Mouse (Mus musculus) lung, embryonic 14.5 days (tissue): Measurements from ENCODE around the gene Gdf15. TPM values are rescaled to one million over a fixed set of nuclear protein-coding genes. Genes with fewer than 3 reads are reported as not detected.

Experiments used
- ATAC-seq: fragments of 200-750 bp; cut with Nextera tagmentation; 2 replicates; pipeline ENCODE4 v1.8.0; 2017; ENCODE audit warnings: mild to moderate bottlenecking, moderate TSS enrichment, moderate library complexity; ENCODE audit not compliant: insufficient read depth
- DNase-seq: peaks from one replicate; pipeline ENCODE4 v3.0.0-alpha.2; 2015
- H3K27ac ChIP-seq: fragments of 300-500 bp; sonication (generic); 2 replicates; pipeline ENCODE4 v1.5.1; 2014; ENCODE audit warnings: low read depth, mild to moderate bottlenecking, moderate library complexity
- H3K27me3 ChIP-seq: fragments of 300-500 bp; sonication (generic); 2 replicates; pipeline ENCODE4 v1.6.1; 2014; ENCODE audit warnings: low read length, control low read depth; ENCODE audit not compliant: insufficient read depth
- H3K36me3 ChIP-seq: fragments of 300-500 bp; sonication (generic); 2 replicates; pipeline ENCODE4 v1.6.1; 2014; ENCODE audit warnings: control low read depth; ENCODE audit not compliant: insufficient read depth
- H3K4me1 ChIP-seq: fragments of 300-500 bp; sonication (generic); 2 replicates; pipeline ENCODE4 v1.6.1; 2014; ENCODE audit warnings: antibody characterized with exemption, control low read depth; ENCODE audit not compliant: insufficient read depth
- H3K4me2 ChIP-seq: fragments of 300-500 bp; sonication (generic); 2 replicates; pipeline ENCODE4 v1.6.1; 2014; ENCODE audit warnings: mild to moderate bottlenecking
- H3K4me3 ChIP-seq: fragments of 300-500 bp; sonication (generic); 2 replicates; pipeline ENCODE4 v1.5.1; 2014; ENCODE audit warnings: low read depth, low read length
- H3K9ac ChIP-seq: fragments of 300-500 bp; sonication (generic); 2 replicates; pipeline ENCODE4 v1.6.1; 2014
- H3K9me3 ChIP-seq: fragments of 300-500 bp; sonication (generic); 2 replicates; pipeline ENCODE4 v1.6.1; 2016; ENCODE audit warnings: low read depth, low read length, control low read depth
- CTCF ChIP-seq: IDR thresholded peaks from 2 replicates; pipeline ENCODE4 v1.5.1; 2016; ENCODE audit warnings: antibody characterized with exemption, low read depth
- WGBS: fragments of 180-500 bp; shearing (Covaris S2); extraction: QIAGEN DNeasy Blood & Tissue Kit; methylation state at CpG from one replicate; pipeline ENCODE4 v1.1.7; 2014; 5-methylcytosine and 5-hydroxymethylcytosine counted together
- polyA plus RNA-seq: library from polyadenylated mRNA; unstranded; fragments of >200 nt; fragmentation: Nextera tagmentation; extraction: Ambion mirVana; gene quantifications from 2 replicates; pipeline ENCODE4 v1.2.1, GENCODE M21; 2014

Gdf15 gene
- polyA plus RNA-seq, 1 experiment from 2014 or later, result 0.12 TPM

GRCm38 (mm10) chr8:70598722-70599121 is 33.5 kb downstream of the Gdf15 start:
- Histone ChIP-seq H3K27me3 (no peaks in the 10 kb centered on the region), H3K4me1 (peaks cover 32% of the 10 kb centered on the region), H3K9me3 (no peaks in the 10 kb centered on the region), H3K9ac (peak overlapping the region; percentile 66), H3K4me2 (peak overlapping the region; percentile 83), H3K27ac (peak overlapping the region; percentile 65), H3K4me3 (peak overlapping the region; percentile 46), H3K36me3 (peaks cover 31% of the 10 kb centered on the region)
- TF ChIP-seq CTCF, result peak; percentile 43
- WGBS, result 15% methylated on average over 10 of the region's 10 CpGs
- DNase-seq (peak; percentile 69), ATAC-seq (peak; percentile 9; the same call in 1 of the 2 replicates)

GRCm38 (mm10) chr8:70598283-70598682 is 34.0 kb downstream of the Gdf15 start:
- H3K36me3 ChIP-seq, result peaks cover 31% of the 10 kb centered on the region
- H3K4me1 ChIP-seq, result peaks cover 35% of the 10 kb centered on the region
- DNase-seq (peak; percentile 90), ATAC-seq (peak; percentile 19; the same call in 1 of the 2 replicates)
- no peaks in the 10 kb centered on the region for H3K27me3 ChIP-seq
- H3K9ac ChIP-seq, result peak overlapping the region; percentile 66
- H3K4me2 ChIP-seq, result peak overlapping the region; percentile 83
- no peaks in the 10 kb centered on the region for H3K9me3 ChIP-seq
- 4% methylated on average over 29 of the region's 29 CpGs for WGBS
- TF ChIP-seq CTCF, result peak; percentile 87
- peak overlapping the region; percentile 46 for H3K4me3 ChIP-seq
- peak overlapping the region; percentile 65 for H3K27ac ChIP-seq

- H3K4me1 ChIP-seq, result peaks cover 35% of the 10 kb centered on the region
- 11% methylated on average over 68 of the region's 68 CpGs for WGBS
- no peak for ATAC-seq
- peaks cover 28% of the 10 kb centered on the region for H3K36me3 ChIP-seq
- peak; percentile 13 for DNase-seq
- H3K4me3 ChIP-seq, result peak overlapping the region; percentile 46
- peak overlapping the region; percentile 66 for H3K9ac ChIP-seq
- no peaks in the 10 kb centered on the region for H3K9me3 ChIP-seq
- H3K4me2 ChIP-seq, result peak overlapping the region; percentile 83
- no peaks in the 10 kb centered on the region for H3K27me3 ChIP-seq
- no peak for TF ChIP-seq CTCF
- H3K27ac ChIP-seq, result peak overlapping the region; percentile 65
These were observed 34.6 kb downstream of the Gdf15 start for GRCm38 (mm10) chr8:70597417-70598272.

- 85% methylated on average over 17 of the region's 17 CpGs for WGBS
- Histone ChIP-seq H3K9me3 (no peaks in the 10 kb centered on the region), H3K4me2 (peak overlapping the region; percentile 83), H3K27ac (no peak overlapping the region), H3K4me1 (peaks cover 35% of the 10 kb centered on the region), H3K9ac (no peak overlapping the region), H3K36me3 (peaks cover 26% of the 10 kb centered on the region), H3K27me3 (no peaks in the 10 kb centered on the region), H3K4me3 (peak overlapping the region; percentile 46)
- peak; percentile 39 for DNase-seq
- ATAC-seq, result no peak
- TF ChIP-seq CTCF, result peak; percentile 46
These were observed 35.4 kb downstream of the Gdf15 start for GRCm38 (mm10) chr8:70596775-70597416.

- ATAC-seq, result no peak
- Histone ChIP-seq H3K4me3 (no peak overlapping the region), H3K36me3 (peaks cover 31% of the 10 kb centered on the region), H3K27ac (no peak overlapping the region), H3K9me3 (no peaks in the 10 kb centered on the region), H3K4me2 (no peak overlapping the region), H3K27me3 (no peaks in the 10 kb centered on the region), H3K4me1 (peaks cover 30% of the 10 kb centered on the region), H3K9ac (no peak overlapping the region)
- TF ChIP-seq CTCF, result no peak
- no peak for DNase-seq
- WGBS, result 92% methylated on average over 18 of the region's 18 CpGs
These were observed 36.0 kb downstream of the Gdf15 start for GRCm38 (mm10) chr8:70596216-70596615.

GRCm38 (mm10) chr8:70595811-70596210 is 36.4 kb downstream of the Gdf15 start:
- Histone ChIP-seq H3K27ac (no peak overlapping the region), H3K4me3 (peak overlapping the region; percentile 62; the same call in 1 of the 2 replicates), H3K36me3 (peaks cover 33% of the 10 kb centered on the region), H3K4me2 (peak overlapping the region; percentile 100; the same call in 1 of the 2 replicates), H3K27me3 (no peaks in the 10 kb centered on the region), H3K9ac (no peak overlapping the region), H3K9me3 (no peaks in the 10 kb centered on the region), H3K4me1 (peaks cover 26% of the 10 kb centered on the region)
- DNase-seq, result no peak
- WGBS, result 85% methylated on average over 12 of the region's 12 CpGs
- ATAC-seq, result no peak
- TF ChIP-seq CTCF, result no peak
